Mouse (Mus musculus) forebrain, embryonic 11.5 days (tissue): Measurements from ENCODE around the gene Brca2. TPM values are rescaled to one million over a fixed set of nuclear protein-coding genes. Genes with fewer than 3 reads are reported as not detected.

Experiments used
- ATAC-seq: fragments of 200-750 bp; cut with Nextera tagmentation; replicated peaks from 2 replicates; pipeline ENCODE4 v1.8.0; 2017; ENCODE audit warnings: moderate TSS enrichment; ENCODE audit not compliant: low FRiP score
- DNase-seq: peaks from one replicate; pipeline ENCODE4 v3.0.0-alpha.2; 2017; ENCODE audit warnings: low spot score
- H3K27ac ChIP-seq: fragments of 300-500 bp; sonication (generic); 2 replicates; pipeline ENCODE4 v1.5.1; 2014; ENCODE audit warnings: low read depth, low read length
- H3K27me3 ChIP-seq: fragments of 300-500 bp; sonication (generic); 2 replicates; pipeline ENCODE4 v1.6.1; 2014; ENCODE audit warnings: mild to moderate bottlenecking, low read length, mixed read lengths; ENCODE audit not compliant: control insufficient read depth, insufficient read depth
- H3K36me3 ChIP-seq: fragments of 300-500 bp; sonication (generic); 2 replicates; pipeline ENCODE4 v1.6.1; 2014; ENCODE audit warnings: mild to moderate bottlenecking, low read length, moderate library complexity, mixed read lengths; ENCODE audit not compliant: control insufficient read depth, insufficient read depth
- H3K4me1 ChIP-seq: fragments of 300-500 bp; sonication (generic); replicated peaks from 2 replicates; pipeline ENCODE4 v1.6.1; 2014; ENCODE audit warnings: low read length, mixed read lengths; ENCODE audit not compliant: control insufficient read depth, insufficient read depth
- H3K4me2 ChIP-seq: fragments of 300-500 bp; sonication (generic); 2 replicates; pipeline ENCODE4 v1.6.1; 2014; ENCODE audit warnings: low read depth, mild to moderate bottlenecking, low read length, moderate library complexity, mixed read lengths; ENCODE audit not compliant: severe bottlenecking
- H3K4me3 ChIP-seq: fragments of 300-500 bp; sonication (generic); 2 replicates; pipeline ENCODE4 v1.5.1; 2014; ENCODE audit warnings: low read depth, low read length
- H3K9ac ChIP-seq: fragments of 300-500 bp; sonication (generic); 2 replicates; pipeline ENCODE4 v1.6.1; 2014; ENCODE audit warnings: low read length
- H3K9me3 ChIP-seq: fragments of 300-500 bp; sonication (generic); 2 replicates; pipeline ENCODE4 v1.6.1; 2016; ENCODE audit warnings: low read length, mixed read lengths; ENCODE audit not compliant: control insufficient read depth
- WGBS: fragments of 180-500 bp; shearing (Covaris S2); extraction: QIAGEN DNeasy Blood & Tissue Kit; methylation state at CpG from one replicate; pipeline ENCODE4 v1.1.7; 2014; 5-methylcytosine and 5-hydroxymethylcytosine counted together
- polyA plus RNA-seq: library from polyadenylated mRNA; unstranded; fragments of >200 nt; fragmentation: Nextera tagmentation; extraction: Ambion mirVana; gene quantifications from 2 replicates; pipeline ENCODE4 v1.2.1, GENCODE M21; 2014

Gene Brca2
- polyA plus RNA-seq, 1 experiment from 2014 or later = 35.0 TPM

DNA sequence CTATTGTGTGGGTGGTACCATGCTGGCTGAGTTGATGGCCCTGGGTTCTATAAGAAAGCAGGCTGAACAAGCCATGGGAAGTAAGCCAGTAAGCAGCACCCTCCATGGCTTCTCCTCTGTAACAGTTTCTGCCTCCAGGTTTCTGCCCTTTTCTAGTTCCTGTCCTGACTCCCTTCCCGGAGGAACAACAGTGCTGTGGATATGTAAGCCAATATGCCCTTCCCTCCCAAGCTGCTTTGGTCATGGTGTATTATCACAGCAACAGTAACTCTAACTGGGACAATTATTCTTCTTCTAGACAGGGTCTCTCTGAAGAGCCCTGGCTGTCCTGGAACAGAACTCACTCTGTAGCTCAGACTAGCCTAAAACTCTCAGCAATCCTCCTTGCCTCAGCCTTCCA, 88.7 kb downstream of the Brca2 start:
- no peaks in the 10 kb centered on the region for H3K4me1 ChIP-seq
- H3K9ac ChIP-seq = no peak overlapping the region
- no peak for DNase-seq
- H3K36me3 ChIP-seq = no peaks in the 10 kb centered on the region
- WGBS = 64% methylated on average over 1 of the region's 1 CpGs
- H3K9me3 ChIP-seq = no peaks in the 10 kb centered on the region
- H3K27me3 ChIP-seq = no peaks in the 10 kb centered on the region
- H3K4me2 ChIP-seq = no peak overlapping the region
- H3K27ac ChIP-seq = no peak overlapping the region
- ATAC-seq = no peak
- no peak overlapping the region for H3K4me3 ChIP-seq

GRCm38 (mm10) chr5:150611697-150612096, 89.3 kb downstream of the Brca2 start:
- 87% methylated on average over 12 of the region's 12 CpGs for WGBS

GRCm38 (mm10) chr5:150614054-150614453, 91.6 kb downstream of the Brca2 start:
- ATAC-seq (no peak), DNase-seq (no peak)
- 90% methylated on average over 2 of the region's 2 CpGs for WGBS
- no peaks in the 10 kb centered on the region for H3K36me3 ChIP-seq
- no peak overlapping the region for H3K4me3 ChIP-seq
- H3K9me3 ChIP-seq = no peaks in the 10 kb centered on the region
- H3K27me3 ChIP-seq = no peaks in the 10 kb centered on the region
- H3K9ac ChIP-seq = no peak overlapping the region
- H3K27ac ChIP-seq = no peak overlapping the region
- no peak overlapping the region for H3K4me2 ChIP-seq
- H3K4me1 ChIP-seq = no peaks in the 10 kb centered on the region

More at GRCm38 (mm10) chr5:150611697-150612096, 89.3 kb downstream of the Brca2 start:
- H3K9me3 ChIP-seq = no peaks in the 10 kb centered on the region
- no peak overlapping the region for H3K4me3 ChIP-seq
- DNase-seq (no peak), ATAC-seq (no peak)
- no peaks in the 10 kb centered on the region for H3K36me3 ChIP-seq
- H3K9ac ChIP-seq = no peak overlapping the region
- H3K27me3 ChIP-seq = no peaks in the 10 kb centered on the region
- H3K4me2 ChIP-seq = no peak overlapping the region
- H3K4me1 ChIP-seq = no peaks in the 10 kb centered on the region
- H3K27ac ChIP-seq = no peak overlapping the region

GRCm38 (mm10) chr5:150616216-150616615, 93.8 kb downstream of the Brca2 start:
- no peak overlapping the region for H3K4me2 ChIP-seq
- no peak for DNase-seq
- no peak for ATAC-seq
- H3K9ac ChIP-seq = no peak overlapping the region
- H3K27ac ChIP-seq = no peak overlapping the region
- WGBS = 93% methylated on average over 2 of the region's 2 CpGs
- no peak overlapping the region for H3K4me3 ChIP-seq
- no peaks in the 10 kb centered on the region for H3K4me1 ChIP-seq
- no peaks in the 10 kb centered on the region for H3K9me3 ChIP-seq
- H3K36me3 ChIP-seq = no peaks in the 10 kb centered on the region
- H3K27me3 ChIP-seq = no peaks in the 10 kb centered on the region

- DNase-seq (no peak), ATAC-seq (no peak)
- Histone ChIP-seq H3K27ac (no peak overlapping the region), H3K4me3 (no peak overlapping the region), H3K9ac (no peak overlapping the region), H3K36me3 (no peaks in the 10 kb centered on the region), H3K4me1 (no peaks in the 10 kb centered on the region), H3K9me3 (no peaks in the 10 kb centered on the region), H3K4me2 (no peak overlapping the region), H3K27me3 (no peaks in the 10 kb centered on the region)
- WGBS = 94% methylated on average over 3 of the region's 3 CpGs
Measured at GRCm38 (mm10) chr5:150616731-150617130, 94.3 kb downstream of the Brca2 start.

DNA sequence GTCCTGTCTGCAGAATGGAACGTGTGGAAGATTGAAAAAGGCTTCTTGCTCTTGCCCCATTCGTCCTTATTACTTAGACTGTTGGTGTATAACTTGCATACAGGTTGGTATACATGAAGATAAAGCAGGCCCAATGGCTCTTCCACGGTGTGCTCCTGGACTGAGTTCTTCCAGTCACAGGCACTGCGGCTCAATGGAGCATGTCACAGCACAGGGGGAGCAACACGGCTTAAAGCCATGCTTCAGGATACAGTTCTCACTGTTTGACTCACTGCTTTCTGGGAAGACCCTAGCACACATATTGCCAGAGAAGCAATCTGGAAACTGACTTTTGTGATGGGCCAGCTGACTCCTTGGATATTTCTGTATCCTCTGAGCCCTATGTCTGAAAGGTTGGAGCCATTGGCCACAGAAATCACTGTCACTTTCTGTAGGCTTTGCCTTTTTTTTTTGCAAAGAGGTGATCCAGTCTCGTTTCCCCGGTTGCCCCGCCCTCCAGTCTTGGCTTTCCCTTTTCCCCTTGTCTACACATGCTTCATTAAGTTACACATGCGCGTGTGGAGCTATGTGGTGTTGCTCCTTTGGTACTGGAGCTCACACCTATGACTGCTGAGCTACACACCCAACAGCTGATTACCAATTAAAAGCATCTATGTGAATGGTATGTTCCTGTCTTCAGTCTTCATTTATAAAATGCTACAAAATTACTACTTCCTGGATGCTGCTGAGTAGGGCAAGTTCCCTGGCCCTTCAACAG, 96.3 kb downstream of the Brca2 start:
- Histone ChIP-seq H3K9me3 (no peaks in the 10 kb centered on the region), H3K36me3 (no peaks in the 10 kb centered on the region), H3K27ac (no peak overlapping the region), H3K4me1 (no peaks in the 10 kb centered on the region), H3K4me2 (no peak overlapping the region), H3K4me3 (no peak overlapping the region), H3K9ac (no peak overlapping the region), H3K27me3 (no peaks in the 10 kb centered on the region)
- 90% methylated on average over 10 of the region's 10 CpGs for WGBS
- ATAC-seq (no peak), DNase-seq (no peak)

Other genes starting within 250 kb of the Brca2 start
- gene Zar1l, start 4.5 kb upstream of the Brca2 start, polyA plus RNA-seq = not detected in 2 replicates
- 3.2 and 3.3 TPM in 2 replicates for gene N4bp2l1, start 74.6 kb downstream of the Brca2 start, polyA plus RNA-seq
- 38.0 and 43.8 TPM in 2 replicates for gene N4bp2l2, start 143.6 kb downstream of the Brca2 start, polyA plus RNA-seq
- gene Pds5b, start 151.1 kb downstream of the Brca2 start, polyA plus RNA-seq = 49.0 and 50.4 TPM in 2 replicates